Mouse (Mus musculus) testis, adult 2 months (tissue): ENCODE measurements around the gene Nagk. TPM values are rescaled to one million over a fixed set of nuclear protein-coding genes. Genes with fewer than 3 reads are reported as not detected.

Experiments
- H3K27ac ChIP-seq: fragments of 200-500 bp; 2 replicates; pipeline ENCODE4 v1.5.1; 2012; ENCODE audit warnings: low read depth, low read length; ENCODE audit not compliant: control insufficient read depth, insufficient read depth
- H3K27me3 ChIP-seq: fragments of 200-500 bp; 2 replicates; pipeline ENCODE4 v1.6.1; 2012; ENCODE audit warnings: mild to moderate bottlenecking, low read length, moderate library complexity; ENCODE audit not compliant: control insufficient read depth, insufficient read depth
- H3K36me3 ChIP-seq: fragments of 200-500 bp; 2 replicates; pipeline ENCODE4 v1.6.1; 2012; ENCODE audit warnings: mild to moderate bottlenecking, low read length; ENCODE audit not compliant: control insufficient read depth, insufficient read depth
- H3K4me1 ChIP-seq: fragments of 200-500 bp; 2 replicates; pipeline ENCODE4 v1.6.1; 2012; ENCODE audit warnings: low read length; ENCODE audit not compliant: control insufficient read depth, insufficient read depth
- H3K4me3 ChIP-seq: fragments of 200-500 bp; 2 replicates; pipeline ENCODE4 v1.5.1; 2012; ENCODE audit warnings: low read depth, mild to moderate bottlenecking, low read length, moderate library complexity, mixed read lengths; ENCODE audit not compliant: control insufficient read depth
- CTCF ChIP-seq: fragments of 200-500 bp; IDR thresholded peaks from 2 replicates; pipeline ENCODE4 v1.5.1; 2012; ENCODE audit warnings: low read depth, mild to moderate bottlenecking, inconsistent platforms, low read length, moderate library complexity; ENCODE audit not compliant: control insufficient read depth, insufficient read depth, insufficient replicate concordance
- POLR2A ChIP-seq: fragments of 200-500 bp; IDR thresholded peaks from 2 replicates; pipeline ENCODE4 v1.6.1; 2012; ENCODE audit warnings: low read depth, mild to moderate bottlenecking, inconsistent platforms, low read length, moderate library complexity; ENCODE audit not compliant: control insufficient read depth
- polyA plus RNA-seq: library from polyadenylated mRNA; depleted of rRNA; stranded (reverse); fragments of >200 nt; gene quantifications from 2 replicates; pipeline ENCODE4 v1.2.3, GENCODE M21; 2012; rRNA removed

Gene Nagk
- polyA plus RNA-seq, 1 experiment, result 56.2 TPM

DNA sequence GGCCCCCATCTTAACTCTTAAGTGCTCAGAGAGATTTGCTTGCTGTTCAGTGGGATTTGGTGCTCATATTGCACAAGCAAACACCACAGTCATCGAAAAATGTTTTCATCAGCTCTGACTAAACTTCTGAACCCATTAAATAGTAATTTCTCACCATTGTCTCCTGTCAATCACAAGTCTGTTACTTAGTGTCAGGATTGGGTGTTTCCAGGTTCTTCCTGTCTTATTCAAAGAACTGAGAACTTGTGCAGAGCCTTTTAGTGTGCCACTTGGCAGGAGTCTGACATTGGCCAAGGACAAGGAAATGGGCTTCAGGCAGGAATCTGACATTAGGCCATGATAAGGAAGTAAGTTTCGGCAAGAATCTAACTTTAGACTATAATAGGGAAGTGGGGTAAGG lies 43.3 kb downstream of the Nagk start:
- no peaks in the 10 kb centered on the region for H3K36me3 ChIP-seq
- TF ChIP-seq POLR2A (no peak), CTCF (no peak)

DNA sequence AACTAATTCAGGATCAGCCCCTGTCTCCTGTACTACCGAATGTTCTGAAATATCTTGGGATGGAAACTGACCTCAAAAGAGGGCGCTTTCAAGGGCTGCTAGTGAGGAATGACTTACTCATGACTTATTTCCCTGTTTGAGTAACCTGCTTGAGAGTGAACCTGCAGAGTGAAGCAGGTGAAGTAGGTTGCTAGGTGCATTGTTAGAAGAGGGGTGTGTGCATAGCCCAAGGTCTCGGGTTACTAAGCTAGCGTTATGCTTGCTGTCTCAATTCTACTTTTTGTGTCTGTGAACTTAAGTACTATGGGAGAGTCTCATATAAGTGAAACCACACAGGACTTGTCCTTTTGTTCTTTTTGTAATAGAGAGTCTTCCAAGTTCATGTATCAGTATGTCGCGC lies 45.3 kb downstream of the Nagk start:
- no peaks in the 10 kb centered on the region; the same call in 1 of the 2 replicates for H3K4me1 ChIP-seq
- no peaks in the 10 kb centered on the region for H3K36me3 ChIP-seq
- no peak overlapping the region for H3K27ac ChIP-seq
- no peak overlapping the region for H3K4me3 ChIP-seq
- no peaks in the 10 kb centered on the region for H3K27me3 ChIP-seq
- no peak for TF ChIP-seq POLR2A
- TF ChIP-seq CTCF, result no peak

More for the DNA sequence above, 43.3 kb downstream of the Nagk start:
- Histone ChIP-seq H3K27me3 (no peaks in the 10 kb centered on the region), H3K4me3 (no peak overlapping the region), H3K4me1 (no peaks in the 10 kb centered on the region; the same call in 1 of the 2 replicates), H3K27ac (no peak overlapping the region)

- no peaks in the 10 kb centered on the region for H3K27me3 ChIP-seq
- TF ChIP-seq POLR2A, result no peak
Measured at GRCm38 (mm10) chr6:83844913-83845312, 50.1 kb downstream of the Nagk start.

GRCm38 (mm10) chr6:83846141-83846540 lies 51.4 kb downstream of the Nagk start:
- H3K4me1 ChIP-seq, result no peaks in the 10 kb centered on the region; the same call in 1 of the 2 replicates

More at GRCm38 (mm10) chr6:83844913-83845312, 50.1 kb downstream of the Nagk start:
- H3K4me1 ChIP-seq, result no peaks in the 10 kb centered on the region; the same call in 1 of the 2 replicates
- no peak overlapping the region for H3K4me3 ChIP-seq
- H3K27ac ChIP-seq, result no peak overlapping the region
- no peaks in the 10 kb centered on the region for H3K36me3 ChIP-seq

GRCm38 (mm10) chr6:83849446-83849845 lies 54.7 kb downstream of the Nagk start:
- Histone ChIP-seq H3K4me3 (no peak overlapping the region), H3K27ac (no peak overlapping the region), H3K4me1 (no peaks in the 10 kb centered on the region), H3K27me3 (no peaks in the 10 kb centered on the region), H3K36me3 (no peaks in the 10 kb centered on the region)
- no peak for TF ChIP-seq POLR2A
- no peak for TF ChIP-seq CTCF

More at GRCm38 (mm10) chr6:83846141-83846540, 51.4 kb downstream of the Nagk start:
- no peak overlapping the region for H3K27ac ChIP-seq
- TF ChIP-seq POLR2A (no peak), CTCF (no peak)
- no peaks in the 10 kb centered on the region for H3K36me3 ChIP-seq
- no peaks in the 10 kb centered on the region for H3K27me3 ChIP-seq
- H3K4me3 ChIP-seq, result no peak overlapping the region

Other genes with a start within 250 kb of the Nagk start
- 42.6 and 44.6 TPM in 2 replicates for gene Stambp, start 222.3 kb upstream of the Nagk start, polyA plus RNA-seq
- 0.14 TPM in 1 of 2 replicates, not detected in the other for gene Clec4f, start 138.8 kb upstream of the Nagk start, polyA plus RNA-seq
- not detected in 2 replicates for gene Cd207, start 117.1 kb upstream of the Nagk start, polyA plus RNA-seq
- 2.1 TPM in 2 replicates for gene Vax2, start 83.7 kb upstream of the Nagk start, polyA plus RNA-seq
- 12.4 and 17.2 TPM in 2 replicates for gene Atp6v1b1, start 52.0 kb upstream of the Nagk start, polyA plus RNA-seq
- 90.8 and 94.2 TPM in 2 replicates for gene Ankrd53, start 32.3 kb upstream of the Nagk start, polyA plus RNA-seq
- 95.3 and 97.0 TPM in 2 replicates for gene Tex261, start 19.2 kb upstream of the Nagk start, polyA plus RNA-seq
- 54.0 and 54.4 TPM in 2 replicates for gene Paip2b, start 36.8 kb downstream of the Nagk start, polyA plus RNA-seq
- 10.3 and 12.6 TPM in 2 replicates for gene Zfp638, start 72.1 kb downstream of the Nagk start, polyA plus RNA-seq
- gene Dysf, start 213.6 kb downstream of the Nagk start, polyA plus RNA-seq, result 1.7 and 2.1 TPM in 2 replicates